Mouse (Mus musculus): Measurements from ENCODE around the gene Selenom. TPM values are rescaled to one million over a fixed set of nuclear protein-coding genes. Genes with fewer than 3 reads are reported as not detected.

The Selenom gene
- polyA plus RNA-seq, 1 experiment, result 243 TPM

DNA sequence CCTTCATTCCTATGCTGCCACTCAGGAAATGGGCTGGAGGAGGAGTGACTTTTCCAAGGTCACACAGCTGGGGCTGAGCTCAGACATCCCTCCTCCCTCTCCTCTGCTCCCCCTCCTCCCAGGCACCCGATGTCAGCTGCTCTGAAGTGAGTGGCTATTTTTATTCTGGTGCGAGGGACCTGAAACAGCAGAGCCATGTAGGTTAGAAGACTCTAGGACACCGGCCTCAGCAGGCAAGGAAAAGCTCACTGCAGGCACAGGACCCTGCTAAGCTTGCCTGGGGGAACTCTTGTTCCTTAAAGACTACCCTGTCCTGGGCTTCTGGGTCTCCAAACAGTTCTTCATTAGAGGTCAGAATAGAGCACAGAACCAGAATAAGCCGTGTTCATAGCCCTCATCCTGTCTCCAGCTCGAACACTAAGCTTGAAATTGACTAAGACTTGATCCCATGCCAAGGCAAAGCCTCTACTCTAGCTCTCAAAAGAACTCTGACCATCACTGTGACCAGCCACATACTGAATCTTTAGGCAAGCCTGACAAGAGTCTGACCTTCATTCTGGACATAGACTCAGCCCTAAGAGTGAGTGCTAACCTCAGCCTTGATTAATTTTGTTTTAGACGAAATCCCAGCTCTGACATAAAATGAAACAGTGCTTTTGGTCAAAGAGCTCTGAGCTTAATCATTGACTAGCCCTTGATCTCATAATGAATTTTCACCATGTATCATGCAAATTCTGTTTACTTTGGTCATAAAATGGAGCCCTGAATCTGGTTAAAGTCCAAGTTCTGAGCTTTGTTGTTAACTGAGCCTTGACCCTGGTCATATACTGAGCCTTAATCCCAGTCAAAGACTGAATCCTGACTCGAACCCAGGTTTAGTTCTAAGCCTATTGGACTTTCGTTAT is 5.1 kb upstream of the Selenom start:
- no peak overlapping the region for H3K4me3 ChIP-seq (ENCODE audit: insufficient read depth, low read length)
- H3K4me1 ChIP-seq (ENCODE audit: control insufficient read depth, insufficient read depth, low read length), result peaks cover 3% of the 10 kb centered on the region; the same call in 1 of the 2 replicates
- no peak overlapping the region for H3K27ac ChIP-seq (ENCODE audit: insufficient read depth, low read length)
- no peak for TF ChIP-seq CTCF (IDR thresholded peaks at IDR 0.05; ENCODE audit: extremely low read depth, insufficient read depth, low read length)
- TF ChIP-seq POLR2A (IDR thresholded peaks at IDR 0.05; ENCODE audit: extremely low read depth, insufficient read depth, low read length), result no peak

GRCm38 (mm10) chr11:3510321-3510720 is 4.2 kb upstream of the Selenom start:
- H3K27ac ChIP-seq (ENCODE audit: insufficient read depth, low read length), result no peak overlapping the region
- TF ChIP-seq POLR2A (IDR thresholded peaks at IDR 0.05; ENCODE audit: extremely low read depth, insufficient read depth, low read length) (no peak), CTCF (IDR thresholded peaks at IDR 0.05; ENCODE audit: extremely low read depth, insufficient read depth, low read length) (no peak)

GRCm38 (mm10) chr11:3513291-3513690 is 1.2 kb upstream of the Selenom start:
- Histone ChIP-seq H3K27ac (ENCODE audit: insufficient read depth, low read length) (no peak overlapping the region), H3K4me1 (ENCODE audit: control insufficient read depth, insufficient read depth, low read length) (peaks cover 10% of the 10 kb centered on the region), H3K4me3 (ENCODE audit: insufficient read depth, low read length) (no peak overlapping the region)
- TF ChIP-seq POLR2A (IDR thresholded peaks at IDR 0.05; ENCODE audit: extremely low read depth, insufficient read depth, low read length), result no peak
- TF ChIP-seq CTCF (IDR thresholded peaks at IDR 0.05; ENCODE audit: extremely low read depth, insufficient read depth, low read length), result no peak

More at GRCm38 (mm10) chr11:3510321-3510720, 4.2 kb upstream of the Selenom start:
- no peak overlapping the region for H3K4me3 ChIP-seq (ENCODE audit: insufficient read depth, low read length)
- peaks cover 3% of the 10 kb centered on the region; the same call in 1 of the 2 replicates for H3K4me1 ChIP-seq (ENCODE audit: control insufficient read depth, insufficient read depth, low read length)

- H3K27ac ChIP-seq (ENCODE audit: insufficient read depth, low read length), result peak overlapping the region; percentile 36; the same call in 1 of the 2 replicates
Observed at GRCm38 (mm10) chr11:3515216-3515615, 732 bp downstream of the Selenom start.

DNA sequence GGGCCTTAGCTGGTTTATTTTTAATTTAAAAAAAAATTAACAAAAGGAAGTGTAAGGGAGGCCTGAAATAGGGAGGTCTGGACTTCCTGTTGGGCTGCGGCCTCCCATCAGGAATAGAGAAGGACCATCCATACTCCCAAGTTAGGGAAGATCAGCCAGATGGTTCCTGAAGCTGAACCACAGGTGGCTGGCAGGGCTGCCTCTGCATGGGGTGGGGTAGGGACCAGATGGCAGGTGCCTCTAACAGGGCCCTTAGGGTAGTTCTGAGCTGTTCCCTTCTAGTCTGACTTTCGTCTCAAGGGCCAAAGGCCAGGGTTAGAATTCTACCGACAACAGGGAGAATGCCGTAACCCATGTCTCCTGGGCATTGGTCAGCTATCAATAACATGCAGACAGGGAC is 1.2 kb downstream of the Selenom start:
- peaks cover 10% of the 10 kb centered on the region for H3K4me1 ChIP-seq (ENCODE audit: control insufficient read depth, insufficient read depth, low read length)
- TF ChIP-seq CTCF (IDR thresholded peaks at IDR 0.05; ENCODE audit: extremely low read depth, insufficient read depth, low read length), result no peak
- H3K27ac ChIP-seq (ENCODE audit: insufficient read depth, low read length), result no peak overlapping the region
- H3K4me3 ChIP-seq (ENCODE audit: insufficient read depth, low read length), result peak overlapping the region; percentile 50

More at GRCm38 (mm10) chr11:3515216-3515615, 732 bp downstream of the Selenom start:
- Histone ChIP-seq H3K4me1 (ENCODE audit: control insufficient read depth, insufficient read depth, low read length) (peaks cover 10% of the 10 kb centered on the region), H3K4me3 (ENCODE audit: insufficient read depth, low read length) (peak overlapping the region; percentile 50)
- TF ChIP-seq POLR2A (IDR thresholded peaks at IDR 0.05; ENCODE audit: extremely low read depth, insufficient read depth, low read length) (no peak), CTCF (IDR thresholded peaks at IDR 0.05; ENCODE audit: extremely low read depth, insufficient read depth, low read length) (no peak)

- TF ChIP-seq CTCF (IDR thresholded peaks at IDR 0.05; ENCODE audit: extremely low read depth, insufficient read depth, low read length), result no peak
- no peak for TF ChIP-seq POLR2A (IDR thresholded peaks at IDR 0.05; ENCODE audit: extremely low read depth, insufficient read depth, low read length)
- no peak overlapping the region for H3K27ac ChIP-seq (ENCODE audit: insufficient read depth, low read length)
- peaks cover 10% of the 10 kb centered on the region for H3K4me1 ChIP-seq (ENCODE audit: control insufficient read depth, insufficient read depth, low read length)
- H3K4me3 ChIP-seq (ENCODE audit: insufficient read depth, low read length), result peak overlapping the region; percentile 50
Observed at GRCm38 (mm10) chr11:3516121-3516520, 1.6 kb downstream of the Selenom start.

DNA sequence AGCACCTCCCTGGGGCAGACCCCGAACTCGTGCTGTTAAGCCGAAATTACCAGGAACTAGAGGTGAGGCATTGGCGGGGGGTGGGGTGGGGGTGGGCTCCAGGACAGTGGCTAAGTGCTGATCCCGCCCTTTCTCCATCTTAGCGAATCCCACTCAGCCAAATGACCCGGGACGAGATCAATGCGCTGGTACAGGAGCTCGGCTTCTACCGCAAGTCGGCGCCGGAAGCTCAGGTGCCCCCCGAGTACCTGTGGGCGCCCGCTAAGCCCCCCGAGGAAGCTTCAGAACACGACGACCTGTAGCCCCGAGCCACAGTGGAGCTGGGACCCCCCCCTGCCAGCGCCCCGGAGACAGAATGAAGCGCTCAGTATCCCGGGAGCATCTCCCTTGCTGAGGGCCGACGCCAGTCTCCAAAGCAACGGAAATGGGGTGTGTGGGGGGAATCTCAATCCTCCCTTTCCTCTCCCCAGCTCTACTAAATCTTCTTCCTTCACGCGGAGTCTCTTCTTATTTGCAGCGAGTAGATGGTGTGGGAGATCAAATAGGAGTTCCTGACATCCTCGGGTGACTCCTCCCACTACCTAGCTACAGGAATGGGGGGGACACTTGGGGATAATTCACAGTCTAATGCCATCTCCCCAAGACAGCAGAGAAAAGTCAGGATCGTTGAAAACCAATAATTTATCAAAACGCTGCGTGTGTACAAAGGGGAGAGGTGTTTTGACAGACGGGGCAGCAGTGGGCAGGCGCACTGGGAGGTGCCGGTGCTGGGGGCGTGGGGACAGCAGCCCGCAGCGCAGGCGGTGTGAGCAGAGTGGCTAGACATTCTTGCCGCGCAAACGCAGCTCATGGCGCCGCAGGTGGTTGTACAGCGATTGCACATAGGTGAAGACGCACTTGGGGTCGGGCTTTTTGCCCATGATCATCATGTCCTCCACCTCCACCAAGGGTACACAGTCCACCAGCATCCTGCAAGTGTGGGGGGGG is 2.7 kb downstream of the Selenom start:
- Histone ChIP-seq H3K4me1 (ENCODE audit: control insufficient read depth, insufficient read depth, low read length) (peaks cover 10% of the 10 kb centered on the region), H3K27ac (ENCODE audit: insufficient read depth, low read length) (no peak overlapping the region), H3K4me3 (ENCODE audit: insufficient read depth, low read length) (peak overlapping the region; percentile 50)
- TF ChIP-seq CTCF (IDR thresholded peaks at IDR 0.05; ENCODE audit: extremely low read depth, insufficient read depth, low read length), result no peak
- TF ChIP-seq POLR2A (IDR thresholded peaks at IDR 0.05; ENCODE audit: extremely low read depth, insufficient read depth, low read length), result no peak

- peaks cover 10% of the 10 kb centered on the region for H3K4me1 ChIP-seq (ENCODE audit: control insufficient read depth, insufficient read depth, low read length)
- TF ChIP-seq CTCF (IDR thresholded peaks at IDR 0.05; ENCODE audit: extremely low read depth, insufficient read depth, low read length) (no peak), POLR2A (IDR thresholded peaks at IDR 0.05; ENCODE audit: extremely low read depth, insufficient read depth, low read length) (no peak)
- 0 out of 2 replicates have a peak overlapping the region, but pooled peaks have one; percentile 14 for H3K4me3 ChIP-seq (ENCODE audit: insufficient read depth, low read length)
- no peak overlapping the region for H3K27ac ChIP-seq (ENCODE audit: insufficient read depth, low read length)
Observed at GRCm38 (mm10) chr11:3517846-3518732, 3.6 kb downstream of the Selenom start.
